Mouse (Mus musculus): ENCODE data around the gene Fam76a. TPM values are rescaled to one million over a fixed set of nuclear protein-coding genes. Genes with fewer than 3 reads are reported as not detected.

The Fam76a gene
- total RNA-seq (2023), result 10 to 100 TPM; 28.9 to 30.0 TPM

GRCm38 (mm10) chr4:132922558-132923008 is at the start of gene Fam76a:
TSS of gene Fam76a (minus strand) at chr4:132922558.

GRCm38 (mm10) chr4:132884064-132884843 is 38.1 kb downstream of the Fam76a start, which contains the start of gene Stx12:
TSS of gene Stx12 (minus strand) at chr4:132884509.

Other genes starting within 250 kb of the Fam76a start
- gene Xkr8, start 190.0 kb downstream of the Fam76a start, total RNA-seq (2023), result 1 to 10 TPM; 3.6 to 5.0 TPM
- 10 to 100 TPM; 48.7 to 50.5 TPM for gene Smpdl3b, start 165.3 kb downstream of the Fam76a start, total RNA-seq (2023)
- gene Rpa2, start 154.2 kb downstream of the Fam76a start, total RNA-seq (2023), result 10 to 100 TPM; 13.5 to 15.9 TPM
- 100 to 1,000 TPM; 327 to 352 TPM for gene Themis2, start 126.2 kb downstream of the Fam76a start, total RNA-seq (2023)
- gene Ppp1r8, start 79.4 kb downstream of the Fam76a start, total RNA-seq (2023), result 10 to 100 TPM; 28.0 to 33.1 TPM
- 10 to 100 TPM; 30.3 to 33.6 TPM for gene Stx12, start 38.0 kb downstream of the Fam76a start, total RNA-seq (2023)
- gene Fgr, start 51.5 kb upstream of the Fam76a start, total RNA-seq (2023), result 100 to 1,000 TPM; 473 to 506 TPM
- 10 to 100 TPM; 13.3 to 17.4 TPM for gene Ahdc1, start 88.7 kb upstream of the Fam76a start, total RNA-seq (2023)
- gene Wasf2, start 207.9 kb upstream of the Fam76a start, total RNA-seq (2023), result 100 to 1,000 TPM; 361 to 372 TPM

All from monocyte, adult 59 days (primary cell).